Mouse (Mus musculus) neural tube, embryonic 14.5 days (tissue): ENCODE results near the gene Zic2. TPM values are rescaled to one million over a fixed set of nuclear protein-coding genes. Genes with fewer than 3 reads are reported as not detected.

Experiments used
- ATAC-seq: fragments of 200-750 bp; cut with Nextera tagmentation; 2 replicates; pipeline ENCODE4 v1.8.0; 2017; ENCODE audit warnings: low read depth, mild to moderate bottlenecking, moderate TSS enrichment, moderate library complexity
- H3K27ac ChIP-seq: fragments of 300-500 bp; sonication (generic); 2 replicates; pipeline ENCODE4 v1.5.1; 2014; ENCODE audit warnings: low read depth, mild to moderate bottlenecking, control low read depth, low read length, moderate library complexity, mixed read lengths
- H3K27me3 ChIP-seq: fragments of 300-500 bp; sonication (generic); 2 replicates; pipeline ENCODE4 v1.6.1; 2014; ENCODE audit warnings: low read length; ENCODE audit not compliant: control insufficient read depth, insufficient read depth
- H3K36me3 ChIP-seq: fragments of 300-500 bp; sonication (generic); 2 replicates; pipeline ENCODE4 v1.6.1; 2014; ENCODE audit warnings: low read length, mixed read lengths; ENCODE audit not compliant: control insufficient read depth, insufficient read depth
- H3K4me1 ChIP-seq: fragments of 300-500 bp; sonication (generic); 2 replicates; pipeline ENCODE4 v1.6.1; 2014; ENCODE audit warnings: low read length; ENCODE audit not compliant: control insufficient read depth, insufficient read depth
- H3K4me2 ChIP-seq: fragments of 300-500 bp; sonication (generic); 2 replicates; pipeline ENCODE4 v1.6.1; 2014; ENCODE audit warnings: mild to moderate bottlenecking, low read depth, low read length, control low read depth
- H3K4me3 ChIP-seq: fragments of 300-500 bp; sonication (generic); 2 replicates; pipeline ENCODE4 v1.5.1; 2014; ENCODE audit warnings: low read depth, low read length, control low read depth, mixed read lengths
- H3K9ac ChIP-seq: fragments of 300-500 bp; sonication (generic); replicated peaks from 2 replicates; pipeline ENCODE4 v1.6.1; 2014; ENCODE audit warnings: low read depth, mild to moderate bottlenecking, control low read depth, low read length, mixed read lengths
- H3K9me3 ChIP-seq: fragments of 300-500 bp; sonication (generic); 2 replicates; pipeline ENCODE4 v1.6.1; 2016; ENCODE audit warnings: low read length; ENCODE audit not compliant: control insufficient read depth
- WGBS: fragments of 180-500 bp; shearing (Covaris S2); extraction: QIAGEN DNeasy Blood & Tissue Kit; methylation state at CpG from one replicate; pipeline ENCODE4 v1.1.7; 2014; 5-methylcytosine and 5-hydroxymethylcytosine counted together
- polyA plus RNA-seq: library from polyadenylated mRNA; unstranded; fragments of >200 nt; fragmentation: Nextera tagmentation; extraction: Ambion mirVana; gene quantifications from 2 replicates; pipeline ENCODE4 v1.2.1, GENCODE M21; 2014

Gene Zic2
- polyA plus RNA-seq: 6.5 and 9.4 TPM in 2 replicates

DNA sequence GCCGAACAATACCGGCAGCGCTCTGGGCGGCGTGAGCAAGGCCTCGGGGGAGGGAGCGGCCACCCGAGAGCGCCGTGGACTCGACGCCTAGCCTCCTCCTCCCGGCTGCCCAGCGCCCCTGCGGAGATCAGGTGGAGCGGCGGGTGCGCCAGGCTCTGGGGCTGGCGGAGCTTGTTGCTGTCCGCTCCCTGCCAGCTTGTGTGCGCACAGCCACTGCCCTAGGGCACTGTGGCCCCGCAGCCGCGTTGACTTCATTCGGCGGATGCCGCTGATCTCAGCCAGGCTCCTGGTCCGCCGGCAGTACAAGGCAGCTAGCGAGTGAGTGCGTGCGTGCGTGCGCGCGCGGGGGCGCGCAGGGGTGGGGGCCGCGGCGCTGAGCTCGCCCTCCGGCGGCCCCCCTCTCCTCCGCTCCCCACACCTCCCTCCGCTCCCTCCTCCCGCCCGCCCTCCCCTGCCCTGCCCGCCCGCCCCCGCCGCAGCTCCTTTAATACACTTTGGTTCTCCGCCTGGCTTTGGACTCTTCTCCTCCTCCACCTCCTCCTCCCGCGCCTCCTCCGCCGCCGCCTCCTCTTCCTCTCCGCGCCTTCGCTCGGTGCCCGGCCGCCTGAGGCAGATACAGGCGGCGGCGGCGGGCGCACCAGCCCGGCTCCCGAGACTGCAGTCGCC is at the start of gene Zic2:
Gene Zic2, plus strand, starts transcription at position 545 of the 666 bp plus-strand sequence.
- Histone ChIP-seq H3K27me3 (peaks cover 12% of the 10 kb centered on the region), H3K4me2 (peak within 1 kb of the TSS; percentile 49), H3K9ac (peak within 1 kb of the TSS; percentile 70), H3K4me1 (peaks cover 8% of the 10 kb centered on the region), H3K9me3 (no peaks in the 10 kb centered on the region), H3K27ac (peak within 1 kb of the TSS; percentile 87), H3K4me3 (peak within 1 kb of the TSS; percentile 46), H3K36me3 (no peaks in the 10 kb centered on the region)
- WGBS: under 1% methylated on average over 42 of the region's 73 CpGs
- ATAC-seq: peak; percentile 82

- Histone ChIP-seq H3K9ac (no peak overlapping the region), H3K9me3 (no peaks in the 10 kb centered on the region), H3K27ac (no peak overlapping the region), H3K27me3 (no peaks in the 10 kb centered on the region), H3K4me2 (no peak overlapping the region), H3K4me3 (no peak overlapping the region), H3K36me3 (no peaks in the 10 kb centered on the region), H3K4me1 (peaks cover 4% of the 10 kb centered on the region; the same call in 1 of the 2 replicates)
- ATAC-seq: peak; percentile 32; the same call in 1 of the 2 replicates
- WGBS: 49% methylated on average over 10 of the region's 10 CpGs
Observed at GRCm38 (mm10) chr14:122426529-122427203, 48.6 kb upstream of the Zic2 start.

DNA sequence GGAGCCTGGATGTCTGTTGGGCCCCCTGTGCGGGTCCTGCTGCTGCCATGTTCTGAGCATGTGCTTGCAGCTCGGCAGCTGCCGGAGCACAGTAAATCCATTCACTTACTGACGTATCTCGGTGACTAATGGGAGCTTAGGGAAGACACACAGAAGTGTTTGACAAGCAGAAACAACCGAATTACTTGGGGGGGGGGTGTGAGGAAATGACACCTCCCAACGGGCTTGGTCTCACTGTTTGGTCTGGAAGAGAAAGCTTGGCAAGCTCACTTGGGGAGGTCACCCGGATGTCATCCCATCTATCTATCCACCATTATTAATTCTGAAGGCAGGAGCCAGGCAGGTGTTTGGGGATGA is 48.1 kb upstream of the Zic2 start:
- no peak overlapping the region for H3K4me3 ChIP-seq
- no peak overlapping the region for H3K9ac ChIP-seq
- H3K4me1 ChIP-seq: peaks cover 4% of the 10 kb centered on the region; the same call in 1 of the 2 replicates
- no peaks in the 10 kb centered on the region for H3K9me3 ChIP-seq
- WGBS: 12% methylated on average over 8 of the region's 8 CpGs
- peak; percentile 68 for ATAC-seq
- H3K4me2 ChIP-seq: no peak overlapping the region
- H3K36me3 ChIP-seq: no peaks in the 10 kb centered on the region
- H3K27ac ChIP-seq: no peak overlapping the region
- no peaks in the 10 kb centered on the region for H3K27me3 ChIP-seq

GRCm38 (mm10) chr14:122427654-122428053 is 47.6 kb upstream of the Zic2 start:
- 38% methylated on average over 3 of the region's 3 CpGs for WGBS
- Histone ChIP-seq H3K4me1 (peaks cover 4% of the 10 kb centered on the region; the same call in 1 of the 2 replicates), H3K9ac (no peak overlapping the region), H3K9me3 (no peaks in the 10 kb centered on the region), H3K27ac (no peak overlapping the region), H3K36me3 (no peaks in the 10 kb centered on the region), H3K4me3 (no peak overlapping the region), H3K4me2 (no peak overlapping the region), H3K27me3 (no peaks in the 10 kb centered on the region)
- peak; percentile 32; the same call in 1 of the 2 replicates for ATAC-seq

- no peaks in the 10 kb centered on the region for H3K4me1 ChIP-seq
- H3K27me3 ChIP-seq: no peaks in the 10 kb centered on the region
- 82% methylated on average over 3 of the region's 3 CpGs for WGBS
- no peak overlapping the region for H3K4me3 ChIP-seq
- ATAC-seq: no peak
- no peaks in the 10 kb centered on the region for H3K36me3 ChIP-seq
- no peak overlapping the region for H3K27ac ChIP-seq
- H3K9ac ChIP-seq: no peak overlapping the region
- no peaks in the 10 kb centered on the region for H3K9me3 ChIP-seq
- no peak overlapping the region for H3K4me2 ChIP-seq
Observed at GRCm38 (mm10) chr14:122432558-122432957, 42.7 kb upstream of the Zic2 start.

DNA sequence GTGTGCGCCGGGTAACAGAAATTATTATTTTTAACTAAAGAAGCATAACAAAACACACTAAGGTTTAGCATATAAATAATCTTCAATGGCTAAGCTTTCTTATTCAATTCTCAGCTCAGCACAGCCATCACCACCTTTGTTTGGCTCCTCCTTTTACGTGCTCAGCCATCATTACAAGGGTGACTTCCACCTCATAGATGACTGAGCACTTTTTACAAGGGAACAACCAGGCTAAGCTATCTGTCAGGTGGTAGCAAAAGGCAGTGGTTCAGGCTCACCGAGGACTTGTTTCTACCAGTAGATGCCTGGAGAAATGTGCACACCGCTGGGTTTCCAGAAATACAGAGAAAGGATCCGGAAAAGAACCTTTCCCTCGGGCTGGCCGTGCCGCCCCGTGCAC is 41.2 kb upstream of the Zic2 start:
- no peak for ATAC-seq
- Histone ChIP-seq H3K9me3 (no peaks in the 10 kb centered on the region), H3K4me1 (no peaks in the 10 kb centered on the region), H3K27ac (no peak overlapping the region), H3K9ac (no peak overlapping the region), H3K27me3 (no peaks in the 10 kb centered on the region), H3K4me3 (no peak overlapping the region), H3K36me3 (no peaks in the 10 kb centered on the region), H3K4me2 (no peak overlapping the region)
- 87% methylated on average over 10 of the region's 10 CpGs for WGBS

DNA sequence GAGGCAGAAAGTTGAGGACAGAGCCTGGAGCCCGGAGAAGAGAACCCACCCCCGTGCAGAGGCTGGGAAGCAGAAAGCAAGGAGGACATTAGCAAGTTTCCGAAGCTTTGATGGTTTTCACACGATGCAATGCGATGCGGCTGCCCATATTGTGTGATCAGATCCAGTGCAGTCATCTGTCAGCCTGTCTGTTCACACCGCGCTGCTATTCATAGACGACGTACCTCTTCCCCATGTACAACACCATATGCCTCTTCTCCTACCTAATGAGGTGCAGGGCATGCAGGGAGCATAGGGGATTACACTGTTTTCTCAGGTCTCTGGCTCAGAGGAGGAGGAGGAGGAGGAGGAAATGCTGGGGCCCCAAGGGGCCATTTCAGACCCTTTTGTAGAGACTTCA is 38.4 kb upstream of the Zic2 start:
- H3K9me3 ChIP-seq: no peaks in the 10 kb centered on the region
- no peak overlapping the region for H3K4me2 ChIP-seq
- no peak overlapping the region for H3K9ac ChIP-seq
- no peaks in the 10 kb centered on the region for H3K36me3 ChIP-seq
- no peak for ATAC-seq
- 66% methylated on average over 10 of the region's 10 CpGs for WGBS
- H3K4me1 ChIP-seq: no peaks in the 10 kb centered on the region
- no peak overlapping the region for H3K27ac ChIP-seq
- no peaks in the 10 kb centered on the region for H3K27me3 ChIP-seq
- H3K4me3 ChIP-seq: no peak overlapping the region

GRCm38 (mm10) chr14:122449601-122450495 is 25.4 kb upstream of the Zic2 start:
- Histone ChIP-seq H3K36me3 (no peaks in the 10 kb centered on the region), H3K27me3 (peaks cover 22% of the 10 kb centered on the region), H3K4me3 (peak overlapping the region; percentile 28), H3K4me1 (peaks cover 8% of the 10 kb centered on the region; the same call in 1 of the 2 replicates), H3K4me2 (peak overlapping the region; percentile 50), H3K27ac (peak overlapping the region; percentile 52; the same call in 1 of the 2 replicates), H3K9ac (0 out of 2 replicates have a peak overlapping the region, but pooled peaks have one; percentile 25), H3K9me3 (no peaks in the 10 kb centered on the region)
- WGBS: 4% methylated on average over 29 of the region's 29 CpGs
- no peak for ATAC-seq
